Mouse (Mus musculus) spleen, adult 2 months (tissue): ENCODE measurements around the gene Scarb2.

ENCODE experiments used
- CTCF ChIP-seq: fragments of 200-500 bp; IDR thresholded peaks from 2 replicates; pipeline ENCODE4 v1.5.1; 2011; ENCODE audit warnings: mild to moderate bottlenecking, inconsistent platforms; ENCODE audit not compliant: insufficient read depth, insufficient read length, insufficient replicate concordance; ENCODE audit errors: extremely low read depth
- POLR2A ChIP-seq: fragments of 200-500 bp; IDR thresholded peaks from 2 replicates; pipeline ENCODE4 v1.6.1; 2011; ENCODE audit warnings: low read depth, low read length, inconsistent platforms

DNA sequence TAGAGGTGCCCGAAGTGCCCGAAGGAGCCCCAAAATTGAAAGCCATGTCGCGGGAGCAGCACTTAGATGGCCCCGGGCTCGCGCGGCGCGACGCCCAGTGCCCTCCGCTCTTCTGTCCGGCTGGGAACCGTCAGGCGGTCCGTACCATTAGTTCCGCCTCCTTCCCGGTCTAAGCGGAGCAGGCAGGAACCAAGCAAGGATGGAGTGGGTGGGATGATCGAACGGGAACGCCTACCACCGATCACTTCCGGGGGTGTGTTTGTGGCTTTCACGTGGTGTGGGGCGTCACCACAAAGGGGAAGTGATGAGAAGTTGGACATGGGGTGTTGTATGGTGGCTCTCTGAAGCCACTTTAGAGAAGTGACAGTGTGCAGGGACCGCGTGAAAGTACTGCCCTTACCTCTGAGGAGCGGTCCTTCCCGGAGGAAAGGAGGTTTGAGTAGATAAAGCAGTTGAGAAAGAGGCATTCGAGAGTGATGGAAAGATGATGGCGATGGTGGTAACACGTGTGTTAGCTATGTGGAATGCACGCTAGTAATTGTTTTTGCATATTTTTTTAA is 71.5 kb downstream of the Scarb2 start, which contains the start of gene Nup54:
- TF ChIP-seq POLR2A (peak; percentile 28), CTCF (no peak)
